Mouse (Mus musculus) olfactory bulb, adult 2 months (tissue): ENCODE measurements at regions not wholly inside any gene's neighbourhood (a gene's known extent, or its start where the extent isn't known, plus 50 kb on each side); places are given as distances from the start of the nearest gene placed in this dataset.

Source experiments
- H3K27ac ChIP-seq: fragments of 200-500 bp; 2 replicates; pipeline ENCODE4 v1.5.1; 2012; ENCODE audit warnings: low read depth, low read length; ENCODE audit not compliant: insufficient read depth
- H3K4me1 ChIP-seq: fragments of 200-500 bp; 2 replicates; pipeline ENCODE4 v1.6.1; 2012; ENCODE audit warnings: low read length; ENCODE audit not compliant: control insufficient read depth, insufficient read depth
- H3K4me3 ChIP-seq: fragments of 200-500 bp; 2 replicates; pipeline ENCODE4 v1.5.1; 2012; ENCODE audit warnings: mild to moderate bottlenecking, low read depth, low read length, moderate library complexity; ENCODE audit not compliant: insufficient read depth
- CTCF ChIP-seq: fragments of 200-500 bp; IDR thresholded peaks from 2 replicates; pipeline ENCODE4 v1.5.1; 2012; ENCODE audit warnings: low read depth, mild to moderate bottlenecking, low read length, moderate library complexity; ENCODE audit not compliant: insufficient read depth
- POLR2A ChIP-seq: fragments of 200-500 bp; IDR thresholded peaks from 2 replicates; pipeline ENCODE4 v1.6.1; 2012; ENCODE audit warnings: mild to moderate bottlenecking, low read depth, low read length, moderate library complexity; ENCODE audit not compliant: insufficient read depth
- WGBS: fragments of 180-500 bp; shearing (Covaris S2); methylation state at CpG from one replicate; pipeline ENCODE4 v1.1.7; 2018; 5-methylcytosine and 5-hydroxymethylcytosine counted together

- WGBS: 90% methylated on average over 5 of the region's 5 CpGs
- H3K4me3 ChIP-seq: no peak overlapping the region
- H3K4me1 ChIP-seq: no peaks in the 10 kb centered on the region
- no peak for TF ChIP-seq POLR2A
- TF ChIP-seq CTCF: no peak
- no peak overlapping the region for H3K27ac ChIP-seq
These were observed 518.9 kb downstream of the Fam19a5 start for GRCm38 (mm10) chr15:88063041-88063440.

DNA sequence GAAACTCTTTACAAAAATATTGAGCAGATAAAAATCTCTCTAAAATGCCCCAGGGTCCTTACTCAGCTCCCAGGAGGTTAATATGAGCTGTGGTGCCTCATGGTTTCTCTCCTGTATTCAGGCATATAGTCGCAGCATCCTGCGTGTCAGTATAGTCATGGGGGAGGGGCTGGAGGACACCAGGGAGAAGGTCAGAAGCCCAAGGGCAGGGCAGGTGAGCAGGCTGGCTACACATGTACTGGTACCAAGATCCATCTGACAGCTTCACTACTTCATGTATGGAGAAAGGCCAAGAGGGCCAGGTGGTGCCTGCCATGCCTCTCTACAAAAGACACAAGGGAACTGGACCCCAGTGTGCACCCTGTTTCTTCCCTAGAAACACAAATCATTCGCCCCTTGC is 524.4 kb downstream of the Fam19a5 start:
- no peak overlapping the region for H3K27ac ChIP-seq
- TF ChIP-seq CTCF: no peak
- no peak for TF ChIP-seq POLR2A
- no peak overlapping the region for H3K4me3 ChIP-seq
- no peaks in the 10 kb centered on the region for H3K4me1 ChIP-seq
- WGBS: 78% methylated on average over 3 of the region's 3 CpGs

DNA sequence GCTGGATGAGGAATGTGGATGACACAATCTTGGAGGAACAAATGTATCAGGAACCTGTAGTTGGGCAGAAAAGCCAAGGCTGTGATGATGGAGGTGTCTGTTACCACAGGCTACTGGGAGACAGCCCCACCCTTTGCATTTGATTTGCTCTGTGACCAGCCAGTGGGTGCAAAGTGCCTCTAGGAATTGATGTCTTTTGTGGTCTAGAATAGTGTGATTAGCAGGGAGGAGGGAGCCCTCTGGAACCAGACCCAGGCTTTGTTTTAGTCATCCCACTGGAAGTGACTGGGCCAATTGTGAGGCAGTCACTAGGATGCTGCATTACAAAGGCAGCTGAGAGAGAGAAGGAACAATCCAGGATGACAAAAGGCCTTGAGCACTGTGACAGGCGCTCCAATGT is 527.4 kb upstream of the Zdhhc25 start:
- no peaks in the 10 kb centered on the region for H3K4me1 ChIP-seq
- no peak for TF ChIP-seq CTCF
- TF ChIP-seq POLR2A: no peak
- 66% methylated on average over 1 of the region's 1 CpGs for WGBS
- no peak overlapping the region for H3K27ac ChIP-seq
- no peak overlapping the region for H3K4me3 ChIP-seq

GRCm38 (mm10) chr15:88083911-88084310 is 516.2 kb upstream of the Zdhhc25 start:
- TF ChIP-seq POLR2A (no peak), CTCF (no peak)
- 78% methylated on average over 5 of the region's 5 CpGs for WGBS
- no peaks in the 10 kb centered on the region for H3K4me1 ChIP-seq
- H3K27ac ChIP-seq: no peak overlapping the region
- H3K4me3 ChIP-seq: no peak overlapping the region

DNA sequence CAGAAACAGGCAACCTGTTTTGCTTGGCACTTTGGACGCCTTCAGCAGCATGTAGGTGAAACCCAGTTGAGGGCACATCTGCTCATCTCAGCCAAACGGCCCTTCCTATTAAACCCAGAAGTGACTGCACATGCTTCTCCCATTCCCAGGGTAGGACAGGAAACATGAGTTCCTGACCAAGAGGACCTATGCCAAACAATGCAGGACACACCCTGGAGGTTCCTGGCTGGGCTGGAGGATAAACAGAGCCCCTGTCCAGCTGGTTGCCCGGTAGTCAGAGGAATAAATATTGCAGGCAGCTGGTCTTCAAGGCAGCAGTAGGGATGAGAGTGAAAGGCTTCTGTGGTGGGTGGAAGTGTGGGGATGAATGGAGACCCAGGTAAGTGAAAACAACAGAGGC is 514.5 kb upstream of the Zdhhc25 start:
- Histone ChIP-seq H3K27ac (no peak overlapping the region), H3K4me3 (no peak overlapping the region), H3K4me1 (no peaks in the 10 kb centered on the region)
- WGBS: 77% methylated on average over 3 of the region's 3 CpGs
- TF ChIP-seq POLR2A (no peak), CTCF (no peak)

GRCm38 (mm10) chr15:88089486-88089885 is 510.6 kb upstream of the Zdhhc25 start:
- TF ChIP-seq CTCF (no peak), POLR2A (no peak)
- H3K4me1 ChIP-seq: no peaks in the 10 kb centered on the region
- WGBS: 60% methylated on average over 4 of the region's 4 CpGs
- H3K27ac ChIP-seq: no peak overlapping the region
- H3K4me3 ChIP-seq: no peak overlapping the region

DNA sequence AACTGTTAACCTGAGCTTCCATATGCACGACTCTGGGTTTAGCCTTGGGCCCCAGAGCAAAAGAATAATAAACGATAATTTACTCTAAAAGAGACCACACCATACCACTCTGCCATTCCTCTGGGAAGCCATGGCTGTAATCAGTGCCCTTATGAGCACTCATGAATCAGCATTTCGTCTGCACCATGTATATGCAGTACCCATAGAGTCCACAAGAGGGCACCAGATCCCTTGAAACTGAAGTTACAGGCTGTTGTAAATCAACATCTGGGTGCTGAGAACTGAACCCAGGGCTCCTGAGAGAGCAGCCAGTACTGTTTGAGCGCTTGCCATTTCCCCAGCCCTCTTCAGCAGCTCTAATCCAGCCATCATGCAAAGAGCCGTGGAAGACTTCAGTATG is 508.7 kb upstream of the Zdhhc25 start:
- 95% methylated on average over 5 of the region's 5 CpGs for WGBS
- TF ChIP-seq POLR2A (no peak), CTCF (no peak)
- H3K4me1 ChIP-seq: no peaks in the 10 kb centered on the region
- H3K27ac ChIP-seq: no peak overlapping the region
- no peak overlapping the region for H3K4me3 ChIP-seq

DNA sequence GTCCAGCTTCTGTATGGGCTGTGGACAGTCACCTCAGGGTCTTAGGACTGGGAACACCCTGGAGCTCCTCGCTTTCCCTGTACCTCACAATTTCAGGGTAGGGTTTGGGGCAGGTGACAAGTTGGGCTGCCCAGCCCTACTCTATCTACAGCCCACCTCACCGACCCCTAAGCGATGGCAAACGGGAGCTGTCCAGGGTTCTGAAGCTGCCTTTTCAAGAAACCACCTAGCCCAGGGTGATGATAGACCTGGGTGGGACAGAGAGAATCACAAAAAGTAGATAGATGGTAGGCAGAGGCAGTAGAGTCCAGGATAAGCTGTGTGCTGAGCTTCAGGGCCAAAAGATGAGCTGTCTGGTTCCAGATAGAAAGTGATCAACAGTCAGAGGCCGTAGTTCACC is 479.7 kb upstream of the Zdhhc25 start:
- Histone ChIP-seq H3K4me3 (no peak overlapping the region), H3K4me1 (no peaks in the 10 kb centered on the region), H3K27ac (no peak overlapping the region)
- WGBS: 82% methylated on average over 5 of the region's 5 CpGs
- TF ChIP-seq CTCF: no peak
- TF ChIP-seq POLR2A: no peak

GRCm38 (mm10) chr15:88123907-88124523 is 476.1 kb upstream of the Zdhhc25 start:
- TF ChIP-seq CTCF (no peak), POLR2A (no peak)
- WGBS: 49% methylated on average over 24 of the region's 24 CpGs
- H3K27ac ChIP-seq: no peak overlapping the region

DNA sequence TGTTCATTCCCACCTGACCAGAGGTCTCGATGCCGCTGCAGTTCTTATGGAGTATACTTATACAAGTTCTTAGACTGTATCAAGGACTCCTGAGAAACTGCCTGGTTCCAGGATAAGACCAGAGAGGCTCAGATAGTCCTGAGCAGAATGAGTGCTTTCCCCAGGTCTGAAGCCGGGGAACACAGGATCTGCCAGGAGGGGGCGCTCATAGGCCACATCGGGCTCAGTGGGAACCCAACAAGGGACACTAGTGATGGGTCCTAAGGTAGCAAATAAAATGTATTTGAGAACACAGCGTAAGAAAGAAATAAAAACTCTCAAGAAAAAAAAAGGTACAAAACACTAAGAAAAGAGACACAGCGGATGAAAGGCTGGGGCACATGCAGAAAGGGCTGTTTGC is 454.0 kb upstream of the Zdhhc25 start:
- TF ChIP-seq POLR2A: no peak
- peak; percentile 55 for TF ChIP-seq CTCF
- no peaks in the 10 kb centered on the region for H3K4me1 ChIP-seq
- WGBS: 47% methylated on average over 7 of the region's 7 CpGs
- no peak overlapping the region for H3K4me3 ChIP-seq
- no peak overlapping the region for H3K27ac ChIP-seq

More at GRCm38 (mm10) chr15:88123907-88124523, 476.1 kb upstream of the Zdhhc25 start:
- no peaks in the 10 kb centered on the region for H3K4me1 ChIP-seq
- H3K4me3 ChIP-seq: no peak overlapping the region
